Mouse (Mus musculus) urinary bladder, postnatal 36 days (tissue): ENCODE data around the gene Cd2.

Experiments used
- DNase-seq, 2 experiments: peaks; one replicate each; pipeline ENCODE4 v3.0.0; 2022; ENCODE audit warnings: low spot score in 2 of 2, mixed read lengths in 1 of 2

Gene Cd2

DNA sequence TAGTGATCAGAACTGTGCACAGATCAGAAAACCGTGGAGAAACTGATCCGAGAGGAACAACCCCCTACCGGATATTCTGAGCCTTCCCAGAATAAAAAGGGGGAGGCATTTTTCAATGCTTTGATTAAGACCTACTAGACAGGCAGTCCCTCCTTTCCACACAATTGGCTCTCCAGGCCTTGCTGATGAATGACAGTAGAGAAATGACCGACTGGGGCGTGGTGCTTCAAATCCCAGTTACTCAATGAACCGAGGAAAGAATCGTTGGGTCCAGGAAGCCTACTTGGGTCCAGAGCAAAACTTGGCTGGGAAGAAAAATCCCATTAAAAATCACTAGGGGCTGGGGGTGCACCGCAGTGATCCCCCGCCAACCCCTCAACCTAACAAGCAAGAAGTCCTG is 57.5 kb downstream of the Cd2 start:
- DNase-seq = no peak

- DNase-seq = no peak
Measured at GRCm38 (mm10) chr3:101229551-101229930, 58.2 kb downstream of the Cd2 start.

- no peak for DNase-seq
Measured at GRCm38 (mm10) chr3:101228868-101229550, 58.7 kb downstream of the Cd2 start.

GRCm38 (mm10) chr3:101228066-101228465 is 59.7 kb downstream of the Cd2 start:
- no peak for DNase-seq
